Mouse (Mus musculus) limb, embryonic 15.5 days (tissue): ENCODE measurements around the gene Rbfox1. TPM values are rescaled to one million over a fixed set of nuclear protein-coding genes. Genes with fewer than 3 reads are reported as not detected.

Experiments used
- ATAC-seq: fragments of 200-750 bp; cut with Nextera tagmentation; 2 replicates; pipeline ENCODE4 v1.8.0; 2017; ENCODE audit warnings: low read depth, moderate TSS enrichment; ENCODE audit not compliant: insufficient number of reproducible peaks, low FRiP score, low TSS enrichment
- H3K27ac ChIP-seq: fragments of 300-500 bp; sonication (generic); 2 replicates; pipeline ENCODE4 v1.5.1; 2015; ENCODE audit warnings: moderate library complexity, mild to moderate bottlenecking, inconsistent platforms
- H3K27me3 ChIP-seq: fragments of 300-500 bp; sonication (generic); 2 replicates; pipeline ENCODE4 v1.6.1; 2015; ENCODE audit warnings: inconsistent platforms
- H3K36me3 ChIP-seq: fragments of 300-500 bp; sonication (generic); 2 replicates; pipeline ENCODE4 v1.6.1; 2015; ENCODE audit warnings: inconsistent platforms
- H3K4me1 ChIP-seq: fragments of 300-500 bp; sonication (generic); 2 replicates; pipeline ENCODE4 v1.6.1; 2015; ENCODE audit warnings: inconsistent platforms
- H3K4me2 ChIP-seq: fragments of 300-500 bp; sonication (generic); 2 replicates; pipeline ENCODE4 v1.6.1; 2015; ENCODE audit warnings: mild to moderate bottlenecking, inconsistent platforms
- H3K4me3 ChIP-seq: fragments of 300-500 bp; sonication (generic); 2 replicates; pipeline ENCODE4 v1.5.1; 2015; ENCODE audit warnings: mild to moderate bottlenecking, inconsistent platforms
- H3K9ac ChIP-seq: fragments of 300-500 bp; sonication (generic); 2 replicates; pipeline ENCODE4 v1.6.1; 2015; ENCODE audit warnings: inconsistent platforms
- H3K9me3 ChIP-seq: fragments of 300-500 bp; sonication (generic); 2 replicates; pipeline ENCODE4 v1.6.1; 2016; ENCODE audit warnings: inconsistent platforms
- WGBS: fragments of 180-500 bp; shearing (Covaris S2); methylation state at CpG from one replicate; pipeline ENCODE4 v1.1.7; 2015; 5-methylcytosine and 5-hydroxymethylcytosine counted together
- polyA plus RNA-seq: library from polyadenylated mRNA; unstranded; fragments of >200 nt; fragmentation: Nextera tagmentation; extraction: Ambion mirVana; gene quantifications from 2 replicates; pipeline ENCODE4 v1.2.1, GENCODE M21; 2015

Rbfox1 gene
- polyA plus RNA-seq, 1 experiment from 2014 or later, result 4.0 TPM

- WGBS, result 20% methylated on average over 5 of the region's 5 CpGs
- H3K4me1 ChIP-seq, result no peaks in the 10 kb centered on the region
- no peak for ATAC-seq
Observed at GRCm38 (mm10) chr16:6835051-6835450, 949.9 kb downstream of the Rbfox1 start.

DNA sequence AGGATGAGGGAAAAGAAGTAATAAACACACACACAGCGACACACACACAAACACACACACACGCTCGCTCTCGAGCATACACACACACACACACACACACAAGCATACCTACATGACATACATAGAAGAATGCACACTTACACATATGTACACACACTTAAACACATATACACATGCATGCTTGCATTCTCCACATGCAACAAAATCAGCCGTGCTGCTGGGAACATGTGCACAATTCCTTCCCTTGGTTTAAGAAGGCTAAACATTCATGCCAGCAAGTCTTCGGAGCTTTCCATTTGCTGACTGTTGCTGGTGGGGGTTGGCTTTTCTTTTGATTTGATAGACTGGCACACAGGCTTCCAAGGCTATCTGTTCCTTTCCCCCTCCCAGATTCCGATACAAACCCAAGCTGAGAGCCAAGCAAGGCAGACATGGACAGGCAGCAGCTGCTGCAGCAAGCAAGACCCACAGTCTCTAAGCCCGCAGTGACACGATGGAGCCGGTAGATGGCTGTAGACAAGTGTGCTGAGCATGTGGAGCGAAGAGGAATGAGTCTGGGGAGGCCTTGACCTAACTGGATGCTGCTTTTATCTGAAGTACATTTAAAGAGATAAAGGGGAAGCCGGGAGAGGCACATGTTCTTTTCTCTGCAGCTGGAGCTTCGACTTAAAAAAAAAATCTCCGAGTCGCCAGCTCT lies 954.3 kb downstream of the Rbfox1 start:
- no peak overlapping the region for H3K4me3 ChIP-seq
- H3K36me3 ChIP-seq, result no peaks in the 10 kb centered on the region
- no peak overlapping the region for H3K4me2 ChIP-seq
- no peaks in the 10 kb centered on the region for H3K4me1 ChIP-seq
- H3K27me3 ChIP-seq, result no peaks in the 10 kb centered on the region
- WGBS, result 38% methylated on average over 15 of the region's 15 CpGs
- no peak for ATAC-seq
- no peak overlapping the region for H3K27ac ChIP-seq
- H3K9ac ChIP-seq, result no peak overlapping the region
- H3K9me3 ChIP-seq, result no peaks in the 10 kb centered on the region

More at GRCm38 (mm10) chr16:6835051-6835450, 949.9 kb downstream of the Rbfox1 start:
- H3K27ac ChIP-seq, result no peak overlapping the region
- no peak overlapping the region for H3K9ac ChIP-seq
- H3K4me3 ChIP-seq, result no peak overlapping the region
- no peak overlapping the region for H3K4me2 ChIP-seq
- no peaks in the 10 kb centered on the region for H3K9me3 ChIP-seq
- H3K27me3 ChIP-seq, result no peaks in the 10 kb centered on the region
- H3K36me3 ChIP-seq, result no peaks in the 10 kb centered on the region

DNA sequence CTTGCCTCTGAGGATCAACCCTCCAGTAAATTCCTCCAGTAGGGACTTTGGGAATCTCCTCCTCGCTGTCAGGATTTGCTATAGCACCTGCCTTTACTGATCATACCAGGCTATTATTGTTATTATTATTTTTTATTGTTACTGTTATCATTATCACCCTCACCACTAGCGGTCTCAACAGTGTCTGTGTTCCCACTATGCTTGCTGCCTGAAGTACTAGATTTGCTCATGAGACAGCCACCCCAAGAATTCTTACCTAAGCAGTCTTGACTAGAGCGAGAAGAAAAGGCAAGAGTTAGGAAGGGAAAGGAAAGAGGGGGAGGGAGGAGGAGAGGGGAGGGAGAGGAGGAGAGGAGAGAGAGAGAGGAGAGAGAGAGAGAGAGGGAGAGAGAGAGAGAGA lies 954.9 kb downstream of the Rbfox1 start:
- no peak for ATAC-seq
- no peaks in the 10 kb centered on the region for H3K27me3 ChIP-seq
- no peak overlapping the region for H3K4me2 ChIP-seq
- no peaks in the 10 kb centered on the region for H3K36me3 ChIP-seq
- no peak overlapping the region for H3K9ac ChIP-seq
- 63% methylated on average over 3 of the region's 3 CpGs for WGBS
- no peak overlapping the region for H3K27ac ChIP-seq
- H3K4me1 ChIP-seq, result no peaks in the 10 kb centered on the region
- no peak overlapping the region for H3K4me3 ChIP-seq
- no peaks in the 10 kb centered on the region for H3K9me3 ChIP-seq

DNA sequence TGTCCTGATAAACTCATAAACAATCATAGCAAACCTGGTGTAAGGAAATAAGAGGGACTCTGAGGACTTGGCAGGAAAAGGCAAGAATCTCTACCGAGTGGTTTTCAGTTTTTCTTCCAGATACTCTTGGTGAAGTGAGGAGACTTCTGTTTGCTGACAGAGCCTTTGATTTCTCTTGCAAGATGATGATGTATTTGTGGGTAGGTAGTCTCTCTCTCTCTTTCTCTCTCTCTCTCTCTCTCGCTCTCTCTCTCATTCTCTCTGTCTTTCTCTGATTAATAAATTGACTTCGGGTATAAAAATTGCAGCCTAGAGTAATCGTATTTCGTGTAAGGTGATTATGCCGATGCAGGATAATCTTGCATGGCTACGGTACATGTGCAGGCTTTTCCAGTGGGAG lies 955.3 kb downstream of the Rbfox1 start:
- Histone ChIP-seq H3K9ac (no peak overlapping the region), H3K4me1 (no peaks in the 10 kb centered on the region), H3K27ac (no peak overlapping the region), H3K9me3 (no peaks in the 10 kb centered on the region), H3K36me3 (no peaks in the 10 kb centered on the region), H3K4me3 (no peak overlapping the region), H3K4me2 (no peak overlapping the region), H3K27me3 (no peaks in the 10 kb centered on the region)
- no peak for ATAC-seq
- 65% methylated on average over 7 of the region's 7 CpGs for WGBS

DNA sequence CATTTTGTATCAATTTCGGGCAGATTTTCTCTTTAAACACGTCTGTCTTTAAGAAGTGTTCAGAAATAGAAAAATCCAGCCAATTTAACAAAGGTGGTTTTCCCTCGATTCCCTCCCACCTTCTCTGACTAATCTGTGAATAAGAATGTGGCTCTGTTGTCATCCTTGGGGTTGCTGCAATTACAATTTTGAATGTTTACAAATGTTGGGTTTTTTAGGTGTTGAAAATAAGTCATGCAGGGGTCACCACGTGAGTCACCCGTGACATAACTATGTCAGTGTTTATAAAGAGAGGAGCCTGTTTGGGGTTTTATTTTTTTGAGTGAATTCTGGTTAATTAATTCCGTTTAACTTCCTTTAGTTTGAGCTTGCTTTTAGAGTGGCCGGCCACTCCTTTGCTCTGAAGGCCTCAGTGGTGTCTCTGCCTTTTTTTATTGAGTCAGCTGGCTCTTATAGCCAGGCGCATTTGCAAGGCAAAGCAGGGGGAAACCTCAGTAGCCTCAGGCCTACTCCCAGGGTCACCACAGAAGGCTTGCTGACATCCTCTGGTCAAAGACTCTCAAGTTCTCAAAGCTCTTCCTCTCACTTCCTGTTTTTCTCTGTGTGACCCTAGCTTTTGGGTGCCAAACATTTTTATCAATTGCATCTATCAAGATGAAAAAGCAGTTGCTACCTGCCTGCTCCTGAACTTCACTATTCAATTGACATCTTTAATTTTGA lies 957.1 kb downstream of the Rbfox1 start:
- H3K4me1 ChIP-seq, result no peaks in the 10 kb centered on the region
- 46% methylated on average over 8 of the region's 8 CpGs for WGBS

DNA sequence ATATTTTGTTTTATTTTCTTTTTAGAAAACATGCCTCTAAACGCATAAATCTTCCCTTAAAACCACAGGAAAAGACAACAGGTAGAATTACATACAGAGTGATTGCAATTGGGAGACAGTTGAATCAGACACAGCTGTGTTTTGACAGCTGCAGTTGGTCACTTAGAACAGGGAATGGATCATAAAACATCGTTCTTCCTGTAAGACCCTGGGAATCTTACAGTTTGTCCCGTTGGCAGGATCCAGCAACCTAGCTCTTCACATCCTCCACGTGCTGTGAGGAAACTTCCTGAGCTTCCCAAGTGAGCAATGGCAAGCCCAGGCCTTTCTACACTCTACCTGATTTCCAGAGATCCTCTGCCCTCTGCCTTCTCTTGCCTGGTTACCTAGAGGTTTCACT lies 959.5 kb downstream of the Rbfox1 start:
- H3K4me1 ChIP-seq, result no peaks in the 10 kb centered on the region
- H3K36me3 ChIP-seq, result no peaks in the 10 kb centered on the region
- no peak for ATAC-seq
- H3K4me2 ChIP-seq, result no peak overlapping the region
- no peaks in the 10 kb centered on the region for H3K9me3 ChIP-seq
- no peak overlapping the region for H3K27ac ChIP-seq
- H3K27me3 ChIP-seq, result no peaks in the 10 kb centered on the region
- 32% methylated on average over 4 of the region's 4 CpGs for WGBS
- no peak overlapping the region for H3K4me3 ChIP-seq
- H3K9ac ChIP-seq, result no peak overlapping the region

More for the DNA sequence above, 957.1 kb downstream of the Rbfox1 start:
- H3K27ac ChIP-seq, result no peak overlapping the region
- H3K27me3 ChIP-seq, result no peaks in the 10 kb centered on the region
- no peak overlapping the region for H3K9ac ChIP-seq
- ATAC-seq, result no peak
- H3K4me2 ChIP-seq, result no peak overlapping the region
- no peaks in the 10 kb centered on the region for H3K36me3 ChIP-seq
- H3K4me3 ChIP-seq, result no peak overlapping the region
- no peaks in the 10 kb centered on the region for H3K9me3 ChIP-seq

GRCm38 (mm10) chr16:6851393-6851792 lies 966.2 kb downstream of the Rbfox1 start:
- H3K36me3 ChIP-seq, result no peaks in the 10 kb centered on the region
- WGBS, result 78% methylated on average over 9 of the region's 9 CpGs
- no peak overlapping the region for H3K4me2 ChIP-seq
- H3K4me1 ChIP-seq, result no peaks in the 10 kb centered on the region
- H3K9ac ChIP-seq, result no peak overlapping the region
- H3K4me3 ChIP-seq, result no peak overlapping the region
- no peak for ATAC-seq
- H3K9me3 ChIP-seq, result no peaks in the 10 kb centered on the region
- H3K27ac ChIP-seq, result no peak overlapping the region
- no peaks in the 10 kb centered on the region for H3K27me3 ChIP-seq

GRCm38 (mm10) chr16:6853796-6854195 lies 968.6 kb downstream of the Rbfox1 start:
- Histone ChIP-seq H3K27ac (no peak overlapping the region), H3K9ac (no peak overlapping the region), H3K4me1 (no peaks in the 10 kb centered on the region), H3K36me3 (no peaks in the 10 kb centered on the region), H3K4me3 (no peak overlapping the region), H3K27me3 (no peaks in the 10 kb centered on the region), H3K4me2 (no peak overlapping the region), H3K9me3 (no peaks in the 10 kb centered on the region)
- ATAC-seq, result no peak
- 89% methylated on average over 2 of the region's 2 CpGs for WGBS

GRCm38 (mm10) chr16:6861656-6862055 lies 976.5 kb downstream of the Rbfox1 start:
- Histone ChIP-seq H3K4me1 (no peaks in the 10 kb centered on the region), H3K4me3 (no peak overlapping the region), H3K9ac (no peak overlapping the region), H3K27ac (no peak overlapping the region), H3K4me2 (no peak overlapping the region), H3K36me3 (no peaks in the 10 kb centered on the region), H3K9me3 (no peaks in the 10 kb centered on the region), H3K27me3 (no peaks in the 10 kb centered on the region)
- no peak for ATAC-seq
- WGBS, result 89% methylated on average over 2 of the region's 2 CpGs

DNA sequence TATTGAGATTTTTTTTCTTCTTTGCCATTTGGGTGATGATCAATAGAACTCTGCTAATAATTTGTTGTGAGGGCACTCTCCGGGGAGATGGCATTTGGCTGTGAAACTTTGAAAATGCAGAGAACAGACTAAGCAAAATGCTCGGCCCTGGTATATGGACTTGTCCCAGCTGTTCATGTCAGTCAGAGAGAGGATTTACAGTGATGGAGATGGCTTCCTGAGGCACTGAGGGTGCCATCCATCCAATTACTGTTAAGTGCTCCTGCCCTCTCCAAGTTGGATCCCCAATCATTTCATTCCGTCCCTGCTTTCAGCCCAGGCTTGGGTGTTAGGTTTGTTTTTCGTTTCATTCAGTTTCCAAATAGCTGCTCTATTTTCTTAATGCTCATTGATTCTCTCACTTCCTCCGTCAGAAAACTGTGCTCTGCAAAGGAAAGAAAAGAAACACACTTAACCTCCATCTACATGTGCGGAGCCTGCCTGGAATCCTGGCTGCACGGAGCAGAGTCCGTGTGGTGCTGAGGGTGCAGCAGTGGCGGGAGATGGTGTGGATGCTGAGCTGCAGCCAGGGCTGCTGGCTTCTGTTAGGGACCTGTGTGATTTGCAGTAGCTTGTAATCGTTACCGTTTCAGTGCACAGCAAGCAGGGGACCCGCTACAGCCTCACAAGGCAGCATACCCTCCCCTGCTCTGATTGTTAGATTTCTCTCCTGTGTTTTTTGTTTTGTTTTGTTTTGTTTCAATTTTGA lies 997.7 kb downstream of the Rbfox1 start:
- Histone ChIP-seq H3K4me1 (no peaks in the 10 kb centered on the region), H3K4me2 (no peak overlapping the region), H3K4me3 (no peak overlapping the region), H3K27ac (no peak overlapping the region), H3K36me3 (no peaks in the 10 kb centered on the region), H3K9ac (no peak overlapping the region), H3K9me3 (no peaks in the 10 kb centered on the region), H3K27me3 (no peaks in the 10 kb centered on the region)
- 32% methylated on average over 12 of the region's 12 CpGs for whole genome bisulfite sequencing
- no peak for ATAC-seq

GRCm38 (mm10) chr16:6883798-6884197 lies 998.6 kb downstream of the Rbfox1 start:
- Histone ChIP-seq H3K36me3 (no peaks in the 10 kb centered on the region), H3K9me3 (no peaks in the 10 kb centered on the region), H3K27me3 (no peaks in the 10 kb centered on the region), H3K4me3 (no peak overlapping the region), H3K4me1 (no peaks in the 10 kb centered on the region), H3K9ac (no peak overlapping the region), H3K4me2 (no peak overlapping the region), H3K27ac (no peak overlapping the region)
- ATAC-seq, result no peak
- 26% methylated on average over 1 of the region's 1 CpGs for WGBS

DNA sequence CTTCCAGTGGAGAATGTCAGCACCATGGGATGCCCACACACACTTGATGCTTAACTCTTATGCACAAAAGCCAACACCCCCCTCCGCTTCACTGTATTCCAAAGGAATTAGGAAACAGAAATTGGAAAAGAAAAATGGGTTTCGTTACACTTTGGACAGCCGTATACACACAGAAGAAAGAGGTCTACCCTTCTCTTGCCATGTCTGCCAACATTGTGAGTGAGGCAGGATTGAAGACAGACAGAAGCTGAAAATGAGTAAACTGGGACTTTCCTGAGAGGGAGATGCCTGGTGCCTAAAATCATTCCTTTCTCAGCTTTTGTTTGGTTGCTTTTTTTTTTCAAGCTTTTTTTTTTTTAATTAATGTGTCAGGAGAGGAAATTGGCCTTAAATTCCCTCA lies 1000.5 kb downstream of the Rbfox1 start:
- no peak overlapping the region for H3K4me3 ChIP-seq
- H3K27me3 ChIP-seq, result no peaks in the 10 kb centered on the region
- no peaks in the 10 kb centered on the region for H3K36me3 ChIP-seq
- H3K4me2 ChIP-seq, result no peak overlapping the region
- no peak for ATAC-seq
- WGBS, result 73% methylated on average over 3 of the region's 3 CpGs
- no peaks in the 10 kb centered on the region for H3K9me3 ChIP-seq
- H3K9ac ChIP-seq, result no peak overlapping the region
- H3K27ac ChIP-seq, result no peak overlapping the region
- no peaks in the 10 kb centered on the region for H3K4me1 ChIP-seq
